Mouse (Mus musculus): Measurements from ENCODE around the gene Sh3d21.
A peak's percentile ranks its signal among the peaks of the same experiment; 100 is the strongest.

Sh3d21 gene

GRCm38 (mm10) chr4:126105131-126105783 lies 58.0 kb downstream of the Sh3d21 start:
- DNase-seq, result no peak

- peak; percentile 93 for DNase-seq
These were observed 58.8 kb downstream of the Sh3d21 start for GRCm38 (mm10) chr4:126104261-126105075.

GRCm38 (mm10) chr4:126103590-126104068 lies 59.7 kb downstream of the Sh3d21 start, which contains the start of gene Stk40:
TSS of gene Stk40 (plus strand) at chr4:126103957.
- peak; percentile 97 for DNase-seq

GRCm38 (mm10) chr4:126103057-126103581 lies 60.2 kb downstream of the Sh3d21 start:
- peak; percentile 89 for DNase-seq

GRCm38 (mm10) chr4:126102061-126102841 lies 61.0 kb downstream of the Sh3d21 start:
- peak; percentile 58 for DNase-seq

GRCm38 (mm10) chr4:126100764-126101163 lies 62.5 kb downstream of the Sh3d21 start:
- no peak for DNase-seq

Measured in kidney, adult 11 months (tissue).